Mouse (Mus musculus) cerebellum, adult 11-12 months (tissue): ENCODE results near the gene Gm17018.
"Not testable (repeated sequence)": the region's sequence is repeated elsewhere in the genome, so short reads cannot be mapped to it uniquely, and the experiment has no call there.

Experiments used
- DNase-seq: peaks from one replicate; pipeline ENCODE4 v3.0.0; 2022

The Gm17018 gene

DNA sequence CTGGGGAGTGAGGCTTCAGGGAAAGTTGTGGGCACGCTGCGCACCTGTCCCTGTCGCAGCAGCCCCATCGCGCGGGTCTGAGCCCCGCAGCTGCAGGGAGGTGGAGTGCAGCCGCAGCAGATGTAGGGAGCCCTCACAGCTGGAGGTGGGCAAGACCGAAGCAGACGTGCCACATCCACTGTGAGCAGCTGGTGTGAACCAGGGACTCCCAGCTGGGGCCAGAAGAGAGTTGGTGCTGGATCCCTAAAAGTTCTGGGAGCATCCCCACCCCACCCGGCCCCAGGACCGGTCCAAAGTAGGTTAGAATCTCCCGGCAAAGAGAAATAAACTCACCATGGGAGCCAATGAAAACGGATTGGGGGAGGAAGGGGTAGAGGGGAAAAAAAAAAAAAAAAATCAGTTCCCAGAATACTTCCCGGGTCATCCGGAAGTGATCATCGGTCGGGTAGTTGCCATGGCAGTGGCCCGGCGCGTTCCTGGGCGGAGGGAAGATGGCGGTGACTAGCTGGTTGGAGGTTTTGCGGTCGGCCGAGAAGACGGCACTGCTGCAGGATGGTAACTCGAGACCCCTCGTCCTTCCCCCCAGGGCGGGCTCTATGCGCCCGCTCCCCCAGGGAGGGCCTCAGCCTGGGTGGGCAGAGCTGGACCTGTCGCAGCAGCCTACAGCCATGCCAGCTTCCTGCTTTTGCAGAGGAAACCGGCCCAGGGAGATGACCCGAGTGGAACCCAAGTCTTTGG lies at the start of gene Gm17018, which contains the start of gene Poll:
Gene Gm17018 (plus strand): TSS at position 463 of the 738 bp plus-strand sequence.
Gene Poll (minus strand): TSS at position 379 of the 738 bp plus-strand sequence.
- DNase-seq, result peak; percentile 79

DNA sequence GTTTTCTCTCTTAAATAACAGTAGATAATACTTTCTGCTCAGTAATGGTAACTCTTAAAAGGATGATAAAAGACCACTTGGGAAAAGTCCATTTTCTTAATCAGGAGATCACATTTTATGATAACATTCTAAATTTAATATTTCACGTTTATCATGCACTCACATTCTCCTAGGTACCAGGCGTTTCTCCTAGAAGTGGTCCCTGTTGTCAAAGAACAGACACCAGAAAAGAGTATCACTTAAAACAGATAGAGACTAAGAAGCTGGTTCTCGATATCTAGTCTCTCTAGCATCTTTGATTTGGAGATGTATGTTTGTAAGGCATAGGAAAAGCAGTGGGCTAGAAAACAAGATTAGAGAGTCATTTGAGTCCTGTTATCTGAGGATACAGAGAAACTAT lies 49.7 kb upstream of the Gm17018 start:
- no peak for DNase-seq

- DNase-seq, result no peak
These were observed 49.0 kb upstream of the Gm17018 start for GRCm38 (mm10) chr19:45511406-45511805.

- no peak for DNase-seq
These were observed 45.1 kb upstream of the Gm17018 start for GRCm38 (mm10) chr19:45515341-45515740.

DNA sequence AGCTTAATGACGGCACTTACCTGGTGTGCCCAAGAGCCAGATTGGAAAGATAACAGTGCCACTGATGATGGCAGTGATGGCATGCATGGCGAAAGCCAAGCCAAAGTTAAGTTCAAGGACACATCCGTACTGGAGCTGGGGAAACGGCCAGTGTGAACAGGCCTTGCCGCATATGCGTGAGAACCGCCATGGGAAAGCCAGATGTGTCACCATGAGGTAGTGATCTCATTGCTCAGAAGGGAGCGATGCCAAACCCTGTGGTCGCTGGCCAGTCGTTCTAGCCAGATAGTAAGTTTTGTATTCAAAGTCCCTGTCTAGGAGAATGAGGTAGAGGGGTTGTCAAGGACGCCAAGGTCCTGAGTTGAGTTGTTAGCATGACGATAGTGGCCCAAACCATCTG lies 44.2 kb upstream of the Gm17018 start:
- DNase-seq, result no peak

DNA sequence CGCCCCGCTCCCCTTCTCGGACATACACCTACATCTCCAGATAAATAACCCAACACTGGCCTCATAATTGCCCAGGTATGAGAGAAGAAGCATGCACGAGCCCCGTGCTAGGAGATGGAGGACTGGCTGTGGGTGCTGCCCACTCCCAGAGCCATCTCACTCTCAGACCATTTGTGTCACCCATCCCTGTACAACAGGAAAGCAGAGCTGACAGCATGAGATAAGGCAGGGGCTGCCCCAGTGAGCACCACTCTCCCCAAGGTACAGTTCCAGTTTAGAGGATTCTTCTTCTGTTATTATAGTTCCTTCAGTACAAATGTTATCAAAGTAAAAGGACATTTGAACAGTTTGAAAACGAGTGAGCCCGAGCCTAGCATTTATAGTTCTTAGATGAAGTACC lies 33.0 kb upstream of the Gm17018 start:
- no peak for DNase-seq

GRCm38 (mm10) chr19:45527931-45528534 lies 32.4 kb upstream of the Gm17018 start:
- no peak for DNase-seq

- DNase-seq, result no peak
These were observed 31.1 kb upstream of the Gm17018 start for GRCm38 (mm10) chr19:45529294-45529693.

DNA sequence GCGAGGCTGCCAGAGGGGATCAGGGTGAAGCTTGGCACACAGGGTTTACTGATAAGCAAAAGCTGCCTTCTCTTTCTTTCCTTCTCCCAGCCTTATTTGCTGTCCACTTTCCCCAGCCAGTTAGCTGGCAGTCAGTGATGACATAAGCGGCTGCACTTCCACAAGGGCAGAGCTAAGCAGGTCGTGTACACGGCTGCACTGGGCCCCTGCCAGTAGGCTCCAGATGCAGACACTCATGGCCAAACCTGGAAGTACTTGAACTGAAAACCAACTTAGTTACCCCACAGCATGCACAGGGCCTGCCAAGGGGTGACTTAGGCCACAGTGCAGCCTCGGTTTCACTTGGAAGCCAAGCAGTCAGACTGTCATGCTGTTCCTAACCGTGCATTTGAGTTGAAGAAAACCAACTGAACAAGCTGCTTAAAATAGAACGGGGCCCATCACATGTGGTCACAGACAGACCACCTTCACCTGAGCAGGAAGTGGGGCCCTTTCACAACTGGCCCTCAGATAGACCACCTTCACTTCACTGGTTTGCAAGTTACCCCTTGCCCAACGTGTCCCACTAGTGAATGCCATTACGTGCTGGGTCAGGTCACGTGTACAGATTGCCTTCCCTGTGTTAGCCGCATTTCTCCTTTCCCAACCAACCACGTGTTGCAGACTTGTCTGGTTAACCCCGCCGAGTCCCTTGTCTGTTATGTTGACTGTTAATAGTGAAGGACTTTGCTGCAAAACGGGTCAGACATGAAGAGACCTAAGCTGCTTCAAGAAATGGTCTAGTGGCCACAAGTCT lies 30.0 kb upstream of the Gm17018 start:
- DNase-seq, result no peak

GRCm38 (mm10) chr19:45531554-45531953 lies 28.9 kb upstream of the Gm17018 start:
- DNase-seq, result no peak

GRCm38 (mm10) chr19:45533617-45534016 lies 26.8 kb upstream of the Gm17018 start:
- no peak for DNase-seq

- no peak for DNase-seq
These were observed 25.1 kb upstream of the Gm17018 start for GRCm38 (mm10) chr19:45535214-45535735.

- DNase-seq, result no peak
These were observed 24.5 kb upstream of the Gm17018 start for GRCm38 (mm10) chr19:45535929-45536328.

- DNase-seq, result no peak
These were observed 22.9 kb upstream of the Gm17018 start for GRCm38 (mm10) chr19:45537505-45537904.

GRCm38 (mm10) chr19:45540657-45541408 lies 19.6 kb upstream of the Gm17018 start:
- DNase-seq, result no peak

- DNase-seq, result no peak
These were observed 18.9 kb upstream of the Gm17018 start for GRCm38 (mm10) chr19:45541409-45542041.

DNA sequence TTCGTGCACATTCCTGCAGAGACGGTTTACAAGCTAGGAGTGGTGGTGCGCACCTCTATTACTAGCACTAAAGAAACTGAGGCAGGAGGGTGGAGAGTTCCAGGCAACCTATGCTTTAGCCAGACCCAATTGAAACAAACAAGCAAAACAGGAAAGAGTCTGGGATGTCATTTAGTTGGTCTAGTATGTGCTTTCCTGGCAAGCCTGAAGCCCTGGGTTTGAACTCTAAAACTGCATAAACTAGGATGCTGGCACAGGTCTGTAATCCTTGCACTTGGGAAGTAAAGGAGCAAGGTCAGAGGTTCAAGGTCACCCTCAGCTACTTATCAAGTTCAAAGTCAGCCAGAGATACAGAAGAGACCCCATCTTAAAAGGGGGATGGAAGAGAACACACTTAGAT lies 18.4 kb upstream of the Gm17018 start:
- no peak for DNase-seq

DNA sequence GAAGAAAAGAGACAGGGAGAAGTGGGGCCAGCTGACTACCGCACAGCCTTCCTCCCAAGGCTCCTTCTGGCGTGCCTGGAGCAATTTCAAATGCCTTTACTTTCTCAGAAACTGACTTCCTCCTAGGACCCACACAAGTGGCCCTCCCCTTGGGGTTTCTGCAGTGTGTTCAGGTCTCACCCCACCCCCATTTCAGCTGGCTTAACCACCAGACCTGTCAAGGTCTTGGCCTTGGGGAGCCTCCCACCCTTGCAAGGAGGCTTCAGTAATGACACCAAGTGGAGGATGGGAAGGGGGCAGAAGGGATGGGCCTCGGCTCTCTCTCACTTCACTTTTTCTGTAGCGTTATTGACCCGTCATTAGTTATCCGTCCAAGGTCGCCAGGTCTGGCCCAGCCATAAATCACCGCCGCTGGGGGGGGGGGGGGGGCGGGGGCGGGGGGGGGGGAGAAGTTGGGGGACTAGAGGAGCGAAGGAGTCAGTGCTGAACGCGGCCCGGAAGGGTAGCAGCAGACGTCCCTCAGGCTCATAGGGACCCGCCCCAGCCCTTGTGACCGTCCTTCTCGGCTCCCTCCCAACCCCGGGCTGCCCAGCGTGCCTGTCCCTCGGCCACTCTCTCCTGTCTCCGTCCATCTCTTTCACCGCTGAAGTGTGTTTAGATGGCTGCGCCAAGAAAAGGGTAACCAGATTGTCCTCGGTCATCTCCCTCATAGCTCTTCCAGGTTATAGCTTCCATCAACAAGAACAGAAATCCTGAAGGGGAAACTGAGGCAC lies 16.1 kb upstream of the Gm17018 start:
- DNase-seq, result no peak

GRCm38 (mm10) chr19:45544925-45545321 lies 15.5 kb upstream of the Gm17018 start:
- DNase-seq, result peak; percentile 78

- not testable (repeated sequence) for DNase-seq
These were observed 12.2 kb upstream of the Gm17018 start for GRCm38 (mm10) chr19:45548196-45548595.
